Mouse (Mus musculus) intestine, embryonic 14.5 days (tissue): Measurements from ENCODE around the gene Gm11060. TPM values are rescaled to one million over a fixed set of nuclear protein-coding genes. Genes with fewer than 3 reads are reported as not detected.

Experiments used
- ATAC-seq: fragments of 200-750 bp; cut with Nextera tagmentation; replicated peaks from 2 replicates; pipeline ENCODE4 v1.8.0; 2017; ENCODE audit warnings: low read depth, moderate number of reproducible peaks, moderate TSS enrichment, moderate library complexity; ENCODE audit not compliant: low FRiP score, low TSS enrichment
- DNase-seq: peaks from one replicate; pipeline ENCODE4 v3.0.0-alpha.2; 2018; ENCODE audit warnings: low spot score
- H3K27ac ChIP-seq: fragments of 300-500 bp; sonication (generic); 2 replicates; pipeline ENCODE4 v1.5.1; 2014; ENCODE audit warnings: low read depth, mild to moderate bottlenecking, control low read depth
- H3K27me3 ChIP-seq: fragments of 300-500 bp; sonication (generic); replicated peaks from 2 replicates; pipeline ENCODE4 v1.6.1; 2014; ENCODE audit warnings: low read length, control low read depth; ENCODE audit not compliant: control insufficient read depth, insufficient read depth
- H3K36me3 ChIP-seq: fragments of 300-500 bp; sonication (generic); 2 replicates; pipeline ENCODE4 v1.6.1; 2014; ENCODE audit warnings: low read length, control low read depth; ENCODE audit not compliant: control insufficient read depth, insufficient read depth
- H3K4me1 ChIP-seq: fragments of 300-500 bp; sonication (generic); replicated peaks from 2 replicates; pipeline ENCODE4 v1.6.1; 2014; ENCODE audit warnings: low read length, control low read depth, mixed read lengths; ENCODE audit not compliant: control insufficient read depth, insufficient read depth
- H3K4me2 ChIP-seq: fragments of 300-500 bp; sonication (generic); 2 replicates; pipeline ENCODE4 v1.6.1; 2014; ENCODE audit warnings: low read length
- H3K4me3 ChIP-seq: fragments of 300-500 bp; sonication (generic); 2 replicates; pipeline ENCODE4 v1.5.1; 2014; ENCODE audit warnings: low read depth, low read length, control low read depth, mixed read lengths
- H3K9ac ChIP-seq: fragments of 300-500 bp; sonication (generic); 2 replicates; pipeline ENCODE4 v1.6.1; 2014; ENCODE audit warnings: mild to moderate bottlenecking, low read length
- H3K9me3 ChIP-seq: fragments of 300-500 bp; sonication (generic); 2 replicates; pipeline ENCODE4 v1.6.1; 2016; ENCODE audit warnings: low read length, control low read depth; ENCODE audit not compliant: control insufficient read depth
- WGBS: fragments of 180-500 bp; shearing (Covaris S2); extraction: QIAGEN DNeasy Blood & Tissue Kit; methylation state at CpG from one replicate; pipeline ENCODE4 v1.1.7; 2014; 5-methylcytosine and 5-hydroxymethylcytosine counted together
- polyA plus RNA-seq: library from polyadenylated mRNA; unstranded; fragments of >200 nt; fragmentation: Nextera tagmentation; extraction: Ambion mirVana; gene quantifications from 2 replicates; pipeline ENCODE4 v1.2.1, GENCODE M21; 2014

Gene Gm11060
- polyA plus RNA-seq, 1 experiment from 2014 or later, result not detected

GRCm38 (mm10) chr2:105130351-105131060 is 38.7 kb downstream of the Gm11060 start:
- no peak overlapping the region for H3K9ac ChIP-seq

GRCm38 (mm10) chr2:105131061-105131810 is 39.4 kb downstream of the Gm11060 start:
- DNase-seq, result no peak

More at GRCm38 (mm10) chr2:105130351-105131060, 38.7 kb downstream of the Gm11060 start:
- H3K27ac ChIP-seq, result no peak overlapping the region
- ATAC-seq (no peak), DNase-seq (peak; percentile 73)
- 4% methylated on average over 32 of the region's 32 CpGs for WGBS
- no peaks in the 10 kb centered on the region for H3K36me3 ChIP-seq
- H3K4me2 ChIP-seq, result peak overlapping the region; percentile 35
- peaks cover 97% of the 10 kb centered on the region for H3K27me3 ChIP-seq
- H3K9me3 ChIP-seq, result no peaks in the 10 kb centered on the region
- peaks cover 14% of the 10 kb centered on the region; the same call in 1 of the 2 replicates for H3K4me1 ChIP-seq
- H3K4me3 ChIP-seq, result peak overlapping the region; percentile 18

GRCm38 (mm10) chr2:105131811-105132100 is 39.9 kb downstream of the Gm11060 start:
- Histone ChIP-seq H3K9ac (no peak overlapping the region), H3K27me3 (peaks cover 96% of the 10 kb centered on the region), H3K4me2 (no peak overlapping the region), H3K27ac (no peak overlapping the region), H3K9me3 (no peaks in the 10 kb centered on the region), H3K4me1 (peaks cover 14% of the 10 kb centered on the region; the same call in 1 of the 2 replicates), H3K4me3 (no peak overlapping the region), H3K36me3 (no peaks in the 10 kb centered on the region)
- DNase-seq, result no peak
- WGBS, result 9% methylated on average over 2 of the region's 2 CpGs
- ATAC-seq, result no peak

More at GRCm38 (mm10) chr2:105131061-105131810, 39.4 kb downstream of the Gm11060 start:
- Histone ChIP-seq H3K36me3 (no peaks in the 10 kb centered on the region), H3K27ac (no peak overlapping the region), H3K27me3 (peaks cover 96% of the 10 kb centered on the region), H3K9ac (no peak overlapping the region), H3K4me2 (peak overlapping the region; percentile 35), H3K4me1 (peaks cover 14% of the 10 kb centered on the region; the same call in 1 of the 2 replicates), H3K9me3 (no peaks in the 10 kb centered on the region), H3K4me3 (peak overlapping the region; percentile 18)
- ATAC-seq, result no peak
- 15% methylated on average over 12 of the region's 12 CpGs for WGBS

- Histone ChIP-seq H3K4me2 (peak overlapping the region; percentile 20), H3K4me1 (peaks cover 14% of the 10 kb centered on the region; the same call in 1 of the 2 replicates), H3K36me3 (no peaks in the 10 kb centered on the region), H3K9ac (no peak overlapping the region), H3K27me3 (peaks cover 96% of the 10 kb centered on the region), H3K4me3 (no peak overlapping the region), H3K9me3 (no peaks in the 10 kb centered on the region), H3K27ac (no peak overlapping the region)
- ATAC-seq (no peak), DNase-seq (no peak)
- WGBS, result 2% methylated on average over 17 of the region's 17 CpGs
Measured at GRCm38 (mm10) chr2:105132300-105132699, 40.5 kb downstream of the Gm11060 start.

GRCm38 (mm10) chr2:105132933-105133795 is 41.3 kb downstream of the Gm11060 start:
- peak overlapping the region; percentile 8; the same call in 1 of the 2 replicates for H3K4me3 ChIP-seq
- H3K27ac ChIP-seq, result no peak overlapping the region
- ATAC-seq (no peak), DNase-seq (peak; percentile 72)
- 0 out of 2 replicates have a peak overlapping the region, but pooled peaks have one; percentile 11 for H3K4me2 ChIP-seq
- 7% methylated on average over 43 of the region's 43 CpGs for WGBS
- peaks cover 98% of the 10 kb centered on the region for H3K27me3 ChIP-seq
- no peaks in the 10 kb centered on the region for H3K36me3 ChIP-seq
- H3K4me1 ChIP-seq, result peaks cover 14% of the 10 kb centered on the region; the same call in 1 of the 2 replicates
- no peak overlapping the region for H3K9ac ChIP-seq
- H3K9me3 ChIP-seq, result no peaks in the 10 kb centered on the region

GRCm38 (mm10) chr2:105134296-105134695 is 42.5 kb downstream of the Gm11060 start:
- Histone ChIP-seq H3K27me3 (peaks cover 92% of the 10 kb centered on the region), H3K9ac (no peak overlapping the region), H3K9me3 (no peaks in the 10 kb centered on the region), H3K27ac (no peak overlapping the region), H3K4me2 (peak overlapping the region; percentile 13; the same call in 1 of the 2 replicates), H3K36me3 (no peaks in the 10 kb centered on the region), H3K4me1 (peaks cover 14% of the 10 kb centered on the region; the same call in 1 of the 2 replicates), H3K4me3 (no peak overlapping the region)
- ATAC-seq, result peak; percentile 74
- peak; percentile 69 for DNase-seq
- under 1% methylated on average over 19 of the region's 19 CpGs for WGBS

- ATAC-seq (no peak), DNase-seq (no peak)
- Histone ChIP-seq H3K4me1 (no peaks in the 10 kb centered on the region; the same call in 1 of the 2 replicates), H3K9ac (no peak overlapping the region), H3K27me3 (peaks cover 44% of the 10 kb centered on the region), H3K27ac (no peak overlapping the region), H3K4me2 (no peak overlapping the region), H3K36me3 (no peaks in the 10 kb centered on the region), H3K9me3 (no peaks in the 10 kb centered on the region), H3K4me3 (no peak overlapping the region)
- 65% methylated on average over 7 of the region's 7 CpGs for WGBS
Measured at GRCm38 (mm10) chr2:105139471-105139870, 47.7 kb downstream of the Gm11060 start.

- H3K27ac ChIP-seq, result no peak overlapping the region
- DNase-seq, result no peak
- WGBS, result 43% methylated on average over 7 of the region's 7 CpGs
Measured at GRCm38 (mm10) chr2:105141371-105141770, 49.6 kb downstream of the Gm11060 start.

More at GRCm38 (mm10) chr2:105141371-105141770, 49.6 kb downstream of the Gm11060 start:
- Histone ChIP-seq H3K9me3 (no peaks in the 10 kb centered on the region), H3K9ac (no peak overlapping the region), H3K27me3 (peaks cover 26% of the 10 kb centered on the region), H3K4me3 (no peak overlapping the region), H3K36me3 (no peaks in the 10 kb centered on the region), H3K4me1 (no peaks in the 10 kb centered on the region; the same call in 1 of the 2 replicates), H3K4me2 (no peak overlapping the region)
- no peak for ATAC-seq
